Mouse (Mus musculus) bone marrow, adult 2 months (tissue): ENCODE results near the gene Kansl3. TPM values are rescaled to one million over a fixed set of nuclear protein-coding genes. Genes with fewer than 3 reads are reported as not detected.

Experiments used
- H3K27ac ChIP-seq: fragments of 200-500 bp; 2 replicates; pipeline ENCODE4 v1.5.1; 2012; ENCODE audit warnings: low read depth, mild to moderate bottlenecking, control low read depth, inconsistent platforms, low read length; ENCODE audit not compliant: control insufficient read depth, poor library complexity, insufficient read depth
- H3K4me1 ChIP-seq: fragments of 200-500 bp; 2 replicates; pipeline ENCODE4 v1.6.1; 2011; ENCODE audit warnings: low read length; ENCODE audit not compliant: control insufficient read depth, insufficient read depth
- H3K4me3 ChIP-seq: fragments of 200-500 bp; replicated peaks from 2 replicates; pipeline ENCODE3; 2011; ENCODE audit warnings: mild to moderate bottlenecking, low read depth, low read length, control low read depth; ENCODE audit not compliant: control insufficient read depth
- CTCF ChIP-seq: fragments of 200-500 bp; IDR thresholded peaks from 2 replicates; pipeline ENCODE4 v1.5.1; 2011; ENCODE audit warnings: low read length, control low read depth; ENCODE audit not compliant: control insufficient read depth, insufficient read depth
- POLR2A ChIP-seq: fragments of 200-500 bp; IDR thresholded peaks from 2 replicates; pipeline ENCODE4 v1.6.1; 2011; ENCODE audit warnings: low read depth, mild to moderate bottlenecking, control low read depth, low read length, borderline replicate concordance; ENCODE audit not compliant: control insufficient read depth
- WGBS: fragments of 180-500 bp; shearing (Covaris S2); methylation state at CpG from one replicate; pipeline ENCODE4 v1.1.7; 2018; 5-methylcytosine and 5-hydroxymethylcytosine counted together
- polyA plus RNA-seq: library from polyadenylated mRNA; stranded (reverse); fragments of >200 nt; gene quantifications from 2 replicates; pipeline ENCODE4 v1.2.4, GENCODE M21; 2011; ENCODE audit warnings: low replicate concordance; ENCODE audit not compliant: missing spikeins, insufficient read depth, insufficient read length

Gene Kansl3
- polyA plus RNA-seq, 1 experiment: 27.8 TPM

DNA sequence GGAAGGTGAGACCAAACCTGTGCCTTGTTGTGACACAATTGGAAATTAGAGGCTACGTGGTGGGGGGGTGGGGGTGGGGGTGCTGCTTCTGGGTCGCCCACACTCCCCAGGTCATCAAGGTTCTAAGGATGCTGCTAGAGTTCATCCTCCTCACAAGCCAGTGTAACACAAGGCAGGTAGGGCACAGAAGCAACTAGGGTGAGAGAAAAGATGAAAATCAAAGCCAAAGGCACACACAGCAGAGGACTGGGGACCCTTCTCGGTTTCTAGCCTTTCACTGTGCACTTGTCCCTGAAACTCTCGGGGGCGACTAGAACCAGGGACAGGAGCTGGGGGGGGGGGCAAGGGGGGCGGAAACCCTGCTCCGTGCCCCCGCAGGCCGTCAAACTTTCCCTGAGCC, 66.0 kb downstream of the Kansl3 start:
- peaks cover 2% of the 10 kb centered on the region for H3K4me1 ChIP-seq
- H3K4me3 ChIP-seq: no peak overlapping the region
- WGBS: 25% methylated on average over 9 of the region's 9 CpGs
- no peak overlapping the region for H3K27ac ChIP-seq
- no peak for TF ChIP-seq POLR2A
- TF ChIP-seq CTCF: no peak

DNA sequence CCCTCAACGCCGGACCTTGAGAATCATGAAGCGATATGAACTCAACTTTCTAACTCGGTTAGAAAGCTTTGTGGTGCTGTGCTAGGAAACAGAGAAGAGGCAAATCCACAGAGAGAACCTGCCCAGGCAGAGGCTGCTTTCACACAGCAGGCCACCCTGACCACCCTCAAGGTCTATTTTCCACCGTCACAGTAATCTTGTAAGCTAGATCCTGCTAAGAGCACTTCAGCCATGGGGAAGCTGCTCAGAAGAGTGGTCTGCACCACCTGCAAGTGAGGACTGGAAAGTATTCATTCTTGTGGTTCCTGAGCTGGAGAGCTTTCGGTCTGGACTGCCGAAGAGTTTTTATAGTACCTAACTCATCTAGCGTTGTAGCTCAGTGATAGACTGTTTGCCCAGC, 66.7 kb downstream of the Kansl3 start:
- 77% methylated on average over 8 of the region's 8 CpGs for WGBS
- Histone ChIP-seq H3K4me1 (peaks cover 7% of the 10 kb centered on the region), H3K27ac (no peak overlapping the region)

DNA sequence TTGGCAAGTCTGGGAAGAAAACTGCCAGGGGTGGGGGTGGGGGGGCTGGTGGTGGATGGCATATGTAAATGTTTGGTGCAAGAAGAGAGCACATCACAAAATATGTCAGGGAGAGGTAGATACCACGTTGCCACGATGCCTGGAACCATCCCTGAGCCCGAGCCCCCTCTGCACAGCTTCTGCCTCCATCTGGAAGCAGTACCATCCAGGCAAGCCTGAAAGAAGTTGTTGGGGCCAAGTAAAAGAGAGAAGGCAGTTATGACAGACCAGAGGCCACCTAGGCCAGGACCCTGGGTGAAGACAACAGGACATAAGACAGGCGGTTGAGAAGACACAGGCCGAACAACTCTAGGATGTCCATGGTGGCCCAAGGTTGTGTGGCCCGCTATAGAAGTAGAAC, 68.5 kb downstream of the Kansl3 start:
- TF ChIP-seq CTCF (no peak), POLR2A (no peak)
- H3K27ac ChIP-seq: no peak overlapping the region
- H3K4me1 ChIP-seq: peaks cover 12% of the 10 kb centered on the region
- no peak overlapping the region for H3K4me3 ChIP-seq
- 86% methylated on average over 6 of the region's 6 CpGs for WGBS

More for the DNA sequence above, 66.7 kb downstream of the Kansl3 start:
- TF ChIP-seq POLR2A (no peak), CTCF (no peak)
- no peak overlapping the region for H3K4me3 ChIP-seq

GRCm38 (mm10) chr1:36299676-36300075, 69.3 kb downstream of the Kansl3 start:
- H3K27ac ChIP-seq: 0 out of 2 replicates have a peak overlapping the region, but pooled peaks have one; percentile 1
- no peak for TF ChIP-seq CTCF
- no peak for TF ChIP-seq POLR2A
- WGBS: 42% methylated on average over 2 of the region's 2 CpGs

GRCm38 (mm10) chr1:36299126-36299525, 69.9 kb downstream of the Kansl3 start:
- WGBS: 40% methylated on average over 13 of the region's 13 CpGs
- H3K4me1 ChIP-seq: peaks cover 12% of the 10 kb centered on the region
- H3K27ac ChIP-seq: no peak overlapping the region
- TF ChIP-seq POLR2A (no peak), CTCF (no peak)
- H3K4me3 ChIP-seq: no peak overlapping the region

More at GRCm38 (mm10) chr1:36299676-36300075, 69.3 kb downstream of the Kansl3 start:
- no peak overlapping the region for H3K4me3 ChIP-seq
- peaks cover 12% of the 10 kb centered on the region for H3K4me1 ChIP-seq

DNA sequence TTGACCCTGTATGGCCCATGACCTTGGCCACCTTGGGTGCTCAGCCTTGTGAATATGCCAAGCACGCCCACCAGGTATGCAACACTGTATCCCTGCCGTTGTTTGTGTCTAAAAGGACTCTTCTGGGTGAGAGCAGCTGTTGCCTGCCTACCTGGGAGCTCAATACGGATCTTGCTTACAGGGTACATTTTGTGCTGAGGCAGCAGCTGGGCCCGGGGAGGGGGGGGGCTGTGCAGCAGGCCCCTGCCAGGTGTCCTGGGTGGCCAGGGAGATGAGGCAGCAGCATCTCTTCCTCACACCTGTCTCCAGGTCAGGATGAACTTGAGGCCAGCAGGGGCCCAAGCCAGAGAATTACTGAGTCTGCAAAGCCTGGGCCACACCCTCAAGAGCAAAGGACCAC, 70.9 kb downstream of the Kansl3 start:
- TF ChIP-seq POLR2A (no peak), CTCF (no peak)
- Histone ChIP-seq H3K27ac (no peak overlapping the region), H3K4me3 (no peak overlapping the region), H3K4me1 (peaks cover 12% of the 10 kb centered on the region)
- 70% methylated on average over 4 of the region's 4 CpGs for WGBS

GRCm38 (mm10) chr1:36296466-36297149, 72.4 kb downstream of the Kansl3 start:
- no peak for TF ChIP-seq CTCF
- TF ChIP-seq POLR2A: no peak
- Histone ChIP-seq H3K4me3 (no peak overlapping the region), H3K4me1 (peaks cover 12% of the 10 kb centered on the region), H3K27ac (0 out of 2 replicates have a peak overlapping the region, but pooled peaks have one; percentile 24)
- WGBS: 2% methylated on average over 9 of the region's 9 CpGs

- TF ChIP-seq POLR2A (no peak), CTCF (no peak)
- Histone ChIP-seq H3K4me3 (no peak overlapping the region), H3K27ac (no peak overlapping the region), H3K4me1 (peaks cover 12% of the 10 kb centered on the region)
- 46% methylated on average over 3 of the region's 3 CpGs for WGBS
Measured at GRCm38 (mm10) chr1:36294402-36294801, 74.6 kb downstream of the Kansl3 start.
